Mouse (Mus musculus) c-Kit-positive CD71-positive TER-119-positive erythroid progenitor cells, embryonic 14.5 days (primary cell): ENCODE results near the gene Olfr1204.

Experiments
- DNase-seq: peaks from one replicate; pipeline ENCODE4 v3.0.0-alpha.2; 2013; ENCODE audit warnings: low spot score

Gene Olfr1204

DNA sequence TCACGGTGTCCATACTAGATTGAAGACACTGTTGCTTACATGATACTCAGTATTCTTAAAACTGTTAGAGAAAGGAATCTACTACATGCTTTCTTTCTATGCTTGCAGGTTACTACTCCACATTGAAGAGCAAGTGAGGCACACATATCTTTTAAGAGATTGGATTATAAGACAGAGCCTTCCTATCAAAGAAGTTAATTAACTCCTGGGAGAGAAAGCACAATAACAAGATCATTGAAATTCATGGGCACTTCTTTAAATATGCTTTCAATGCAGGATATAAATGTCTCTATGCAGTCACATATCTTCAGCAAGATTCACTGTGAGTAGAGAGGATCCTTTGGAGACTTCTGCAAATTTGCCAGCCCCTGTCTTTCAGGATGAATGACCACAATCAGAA is at the start of gene Olfr1204:
Olfr1204 (plus strand) TSS at position 301 of the 400 bp plus-strand sequence.
- no peak for DNase-seq

DNA sequence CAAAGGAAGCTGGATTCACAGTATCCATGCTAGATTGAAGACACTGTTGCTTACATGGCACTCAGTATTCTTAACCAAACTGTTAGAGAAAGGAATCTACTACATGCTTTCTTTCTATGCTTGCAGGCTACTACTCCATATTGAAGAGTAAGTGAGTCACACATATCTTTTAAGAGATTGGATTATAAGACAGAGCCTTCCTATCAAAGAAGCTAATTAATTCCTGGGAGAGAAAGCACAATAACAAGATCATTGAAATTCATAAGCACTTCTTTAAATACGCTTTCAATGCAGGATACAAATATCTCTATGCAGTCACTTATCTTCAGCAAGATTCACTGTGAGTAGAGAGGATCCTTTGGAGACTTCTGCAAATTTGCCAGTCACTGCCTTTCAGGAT is 34.9 kb upstream of the Olfr1204 start, which contains the start of gene Olfr1202:
Olfr1202 (plus strand) TSS at position 301 of the 400 bp plus-strand sequence.
- no peak for DNase-seq

DNA sequence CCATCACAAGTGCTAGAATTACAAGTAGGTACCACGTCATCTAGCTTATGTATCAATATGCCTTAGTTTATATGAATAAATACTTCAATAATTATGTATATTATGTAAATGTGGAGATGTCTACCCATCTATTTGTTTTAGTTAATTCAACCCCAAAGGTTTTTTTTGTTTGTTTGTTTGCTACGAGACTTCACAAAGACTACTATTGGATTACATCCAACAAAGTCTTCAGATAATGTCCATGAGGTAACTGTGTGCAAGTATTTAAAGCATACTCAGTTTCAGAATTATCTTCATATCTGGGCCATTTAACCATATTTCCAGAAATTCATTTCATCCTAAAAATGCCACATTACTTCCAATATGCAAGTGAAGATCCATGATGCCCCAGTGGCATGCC is 19.7 kb upstream of the Olfr1204 start, which contains the start of gene Olfr1205:
Olfr1205 (plus strand) TSS at position 301 of the 400 bp plus-strand sequence.
- no peak for DNase-seq

DNA sequence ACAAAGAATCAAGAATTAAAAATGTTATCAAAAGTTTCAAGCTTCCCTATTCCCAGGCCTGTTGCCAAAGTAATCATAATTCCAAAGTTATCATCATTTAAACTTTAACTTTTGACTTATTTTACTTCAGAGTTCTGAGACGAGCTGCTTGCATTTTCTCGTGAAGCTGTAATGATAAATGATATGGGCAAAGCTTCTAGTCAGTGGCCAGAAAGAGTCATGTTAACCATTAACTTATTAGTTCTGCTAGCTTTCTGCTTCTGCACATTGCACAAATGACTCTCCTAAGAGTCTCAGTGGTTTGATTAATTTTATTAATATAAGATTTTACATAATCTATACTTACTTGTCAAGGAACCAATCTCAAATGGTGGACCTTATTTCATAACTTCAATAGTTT is 10.6 kb upstream of the Olfr1204 start:
- no peak for DNase-seq

DNA sequence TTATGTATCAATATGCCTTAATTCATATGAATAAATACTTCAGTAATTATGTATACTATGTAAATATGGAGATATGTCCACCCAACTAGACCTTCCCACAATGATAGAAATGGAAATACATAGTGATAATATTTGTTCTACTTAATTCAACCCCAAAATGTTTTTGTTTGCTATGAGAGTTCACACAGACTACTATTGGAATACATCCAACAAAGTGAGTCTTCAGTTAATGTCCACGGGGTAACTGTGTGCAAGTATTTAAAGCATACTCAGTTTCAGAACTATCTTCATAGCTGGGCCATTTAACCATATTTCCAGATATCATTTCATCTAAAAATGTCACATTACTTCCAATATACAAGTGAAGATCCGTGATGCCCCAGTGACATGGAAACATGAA is 13.8 kb downstream of the Olfr1204 start, which contains the start of gene Olfr1206:
Olfr1206 (plus strand) TSS at position 301 of the 400 bp plus-strand sequence.
- no peak for DNase-seq

DNA sequence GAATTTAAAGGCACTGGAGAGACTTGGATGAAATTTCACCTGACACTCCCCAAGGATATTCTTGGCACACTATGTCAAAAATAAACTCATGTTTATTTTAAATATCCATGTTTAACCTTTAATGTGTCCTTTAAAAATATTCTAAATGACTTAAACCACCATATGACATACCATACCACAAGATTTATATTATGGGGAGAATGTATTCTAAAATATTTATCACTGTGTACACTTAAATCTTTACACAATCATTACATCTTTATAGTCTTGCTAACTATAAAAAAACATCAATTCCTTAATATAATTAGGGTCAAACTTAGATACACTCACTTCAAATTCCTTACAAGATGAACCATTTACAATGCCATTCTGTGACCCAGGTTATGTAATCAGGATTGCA is 53.1 kb downstream of the Olfr1204 start, which contains the start of gene Olfr1208:
Olfr1208 (minus strand) TSS at position 101 of the 400 bp plus-strand sequence.
- DNase-seq, result no peak
